Mouse (Mus musculus) liver, embryonic 15.5 days (tissue): ENCODE results near the gene Serpinb12. TPM values are rescaled to one million over a fixed set of nuclear protein-coding genes. Genes with fewer than 3 reads are reported as not detected.
"Not testable (repeated sequence)": the region's sequence is repeated elsewhere in the genome, so short reads cannot be mapped to it uniquely, and the experiment has no call there.

Experiments
- ATAC-seq: fragments of 200-750 bp; cut with Nextera tagmentation; 2 replicates; pipeline ENCODE4 v1.8.0; 2017; ENCODE audit warnings: moderate number of reproducible peaks, mild to moderate bottlenecking, moderate library complexity; ENCODE audit not compliant: insufficient read depth
- H3K27ac ChIP-seq: fragments of 300-500 bp; sonication (generic); replicated peaks from 2 replicates; pipeline ENCODE4 v1.5.1; 2015; ENCODE audit warnings: mild to moderate bottlenecking, inconsistent platforms
- H3K27me3 ChIP-seq: fragments of 300-500 bp; sonication (generic); 2 replicates; pipeline ENCODE4 v1.6.1; 2015; ENCODE audit warnings: mild to moderate bottlenecking, inconsistent platforms
- H3K36me3 ChIP-seq: fragments of 300-500 bp; sonication (generic); replicated peaks from 2 replicates; pipeline ENCODE4 v1.6.1; 2015; ENCODE audit warnings: moderate library complexity, mild to moderate bottlenecking, inconsistent platforms
- H3K4me1 ChIP-seq: fragments of 300-500 bp; sonication (generic); replicated peaks from 2 replicates; pipeline ENCODE4 v1.6.1; 2015; ENCODE audit warnings: inconsistent platforms
- H3K4me2 ChIP-seq: fragments of 300-500 bp; sonication (generic); 2 replicates; pipeline ENCODE4 v1.6.1; 2015; ENCODE audit warnings: moderate library complexity, mild to moderate bottlenecking, inconsistent platforms
- H3K4me3 ChIP-seq: fragments of 300-500 bp; sonication (generic); replicated peaks from 2 replicates; pipeline ENCODE4 v1.5.1; 2015; ENCODE audit warnings: mild to moderate bottlenecking, inconsistent platforms
- H3K9ac ChIP-seq: fragments of 300-500 bp; sonication (generic); 2 replicates; pipeline ENCODE4 v1.6.1; 2015; ENCODE audit warnings: moderate library complexity, mild to moderate bottlenecking, inconsistent platforms
- H3K9me3 ChIP-seq: fragments of 300-500 bp; sonication (generic); replicated peaks from 2 replicates; pipeline ENCODE4 v1.6.1; 2016; ENCODE audit warnings: inconsistent platforms
- WGBS: fragments of 180-500 bp; shearing (Covaris S2); methylation state at CpG from one replicate; pipeline ENCODE4 v1.1.7; 2015; ENCODE audit warnings: mixed read lengths; ENCODE audit not compliant: insufficient replicate concordance; 5-methylcytosine and 5-hydroxymethylcytosine counted together
- polyA plus RNA-seq: library from polyadenylated mRNA; unstranded; fragments of >200 nt; fragmentation: Nextera tagmentation; extraction: Ambion mirVana; gene quantifications from 2 replicates; pipeline ENCODE4 v1.2.1, GENCODE M21; 2015

Gene Serpinb12
- 0.07 TPM in 1 of 2 replicates, not detected in the other for polyA plus RNA-seq

- no peak within 1 kb of the TSS for H3K4me2 ChIP-seq
- H3K36me3 ChIP-seq = no peaks in the 10 kb centered on the region
- 59% methylated on average over 6 of the region's 6 CpGs for WGBS
These were observed at the start of gene Serpinb12 for GRCm38 (mm10) chr1:106934265-106934664. Gene Serpinb12, plus strand, starts transcription at chr1:106934449.

GRCm38 (mm10) chr1:106895142-106895541 is 39.1 kb upstream of the Serpinb12 start:
- not testable (repeated sequence) for H3K4me3 ChIP-seq, H3K27ac ChIP-seq, H3K4me1 ChIP-seq, H3K36me3 ChIP-seq, ATAC-seq, H3K9ac ChIP-seq, H3K4me2 ChIP-seq, H3K27me3 ChIP-seq, H3K9me3 ChIP-seq

More at GRCm38 (mm10) chr1:106934265-106934664, at the start of gene Serpinb12:
- Histone ChIP-seq H3K4me1 (no peaks in the 10 kb centered on the region), H3K9ac (no peak within 1 kb of the TSS), H3K27me3 (no peaks in the 10 kb centered on the region), H3K27ac (no peak within 1 kb of the TSS), H3K9me3 (no peaks in the 10 kb centered on the region), H3K4me3 (no peak within 1 kb of the TSS)
- ATAC-seq = no peak

GRCm38 (mm10) chr1:106901406-106901805 is 32.8 kb upstream of the Serpinb12 start:
- no peaks in the 10 kb centered on the region for H3K9me3 ChIP-seq
- no peak for ATAC-seq
- H3K27me3 ChIP-seq = no peaks in the 10 kb centered on the region
- no peaks in the 10 kb centered on the region for H3K4me1 ChIP-seq
- H3K27ac ChIP-seq = no peak overlapping the region
- H3K36me3 ChIP-seq = no peaks in the 10 kb centered on the region
- WGBS = 18% methylated on average over 4 of the region's 4 CpGs
- no peak overlapping the region for H3K4me2 ChIP-seq
- H3K4me3 ChIP-seq = no peak overlapping the region
- no peak overlapping the region for H3K9ac ChIP-seq

DNA sequence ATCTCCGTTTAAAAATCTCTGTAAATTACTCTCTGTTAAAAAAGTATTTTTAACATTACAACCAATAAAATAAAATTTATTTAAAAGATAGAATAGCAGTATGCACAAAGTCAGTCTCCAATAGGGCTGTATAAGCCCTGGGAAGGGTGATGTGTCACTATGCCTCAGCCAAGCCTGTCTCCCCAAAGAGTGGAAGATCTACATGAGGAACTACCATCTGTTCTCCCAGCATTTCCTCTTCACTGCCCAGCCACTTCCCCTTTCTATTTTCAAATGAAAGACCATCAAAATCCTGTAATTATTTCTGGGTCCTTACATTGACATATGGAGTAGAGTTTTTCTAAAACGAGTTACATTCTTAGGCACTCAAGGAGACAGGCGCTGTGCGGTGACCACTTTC is 2.3 kb upstream of the Serpinb12 start:
- Histone ChIP-seq H3K27ac (no peak overlapping the region), H3K27me3 (no peaks in the 10 kb centered on the region), H3K9me3 (no peaks in the 10 kb centered on the region), H3K36me3 (no peaks in the 10 kb centered on the region), H3K9ac (no peak overlapping the region), H3K4me1 (no peaks in the 10 kb centered on the region), H3K4me2 (no peak overlapping the region), H3K4me3 (no peak overlapping the region)
- no peak for ATAC-seq
- 19% methylated on average over 4 of the region's 4 CpGs for WGBS

- Histone ChIP-seq H3K4me1 (no peaks in the 10 kb centered on the region), H3K27me3 (no peaks in the 10 kb centered on the region), H3K9ac (no peak overlapping the region), H3K4me2 (no peak overlapping the region), H3K36me3 (no peaks in the 10 kb centered on the region), H3K4me3 (no peak overlapping the region), H3K9me3 (no peaks in the 10 kb centered on the region), H3K27ac (no peak overlapping the region)
- no peak for ATAC-seq
These were observed 591 bp upstream of the Serpinb12 start for GRCm38 (mm10) chr1:106933658-106934057.

DNA sequence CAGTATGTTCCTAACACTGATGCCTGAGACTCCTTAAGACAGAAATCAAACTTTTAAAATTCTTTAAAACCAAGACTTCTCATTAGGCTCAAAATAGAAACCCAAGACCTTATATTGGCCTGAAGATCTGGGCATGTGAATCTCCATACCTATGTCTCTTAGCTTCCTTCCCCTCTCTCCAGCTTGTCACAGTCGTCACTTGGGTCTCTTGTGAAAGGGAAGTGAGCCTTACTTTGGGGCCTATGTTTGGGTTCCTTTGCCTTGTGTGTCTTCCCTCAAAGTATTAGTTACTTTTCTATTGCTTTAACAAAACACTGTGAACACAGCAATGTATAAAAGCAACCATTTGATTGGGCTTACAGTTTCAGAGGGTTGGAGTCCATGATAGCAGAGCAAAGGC is 13.0 kb downstream of the Serpinb12 start:
- WGBS = 38% methylated on average over 1 of the region's 1 CpGs
- no peak overlapping the region for H3K27ac ChIP-seq
- no peaks in the 10 kb centered on the region for H3K9me3 ChIP-seq
- no peak overlapping the region for H3K4me3 ChIP-seq
- no peak overlapping the region for H3K4me2 ChIP-seq
- no peak for ATAC-seq
- H3K27me3 ChIP-seq = no peaks in the 10 kb centered on the region
- H3K9ac ChIP-seq = no peak overlapping the region
- H3K36me3 ChIP-seq = no peaks in the 10 kb centered on the region
- H3K4me1 ChIP-seq = no peaks in the 10 kb centered on the region

DNA sequence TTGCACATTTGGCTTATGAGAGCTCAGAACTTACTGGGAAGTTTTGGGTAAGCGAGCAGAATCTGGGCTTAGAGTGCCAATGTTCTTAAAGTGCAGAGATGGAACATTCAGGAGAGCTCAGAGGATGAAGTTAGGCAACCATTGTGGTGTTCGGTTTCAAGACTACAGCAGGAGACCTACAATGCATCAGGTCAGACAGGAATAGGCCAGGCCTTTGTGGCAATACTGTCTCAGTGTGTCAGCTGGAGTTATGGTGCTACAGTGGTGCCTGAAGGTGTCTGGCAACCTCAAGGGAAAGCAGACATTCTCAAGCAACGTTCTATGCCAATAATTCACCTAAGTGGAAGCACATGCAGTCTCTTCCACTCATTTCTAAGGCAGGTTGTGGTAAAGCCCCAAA is 25.7 kb downstream of the Serpinb12 start:
- WGBS = 46% methylated on average over 3 of the region's 3 CpGs
- ATAC-seq = no peak
- H3K4me3 ChIP-seq = no peak overlapping the region
- no peak overlapping the region for H3K9ac ChIP-seq
- no peaks in the 10 kb centered on the region for H3K36me3 ChIP-seq
- H3K27me3 ChIP-seq = no peaks in the 10 kb centered on the region
- no peaks in the 10 kb centered on the region for H3K9me3 ChIP-seq
- no peak overlapping the region for H3K27ac ChIP-seq
- H3K4me1 ChIP-seq = no peaks in the 10 kb centered on the region
- H3K4me2 ChIP-seq = no peak overlapping the region

DNA sequence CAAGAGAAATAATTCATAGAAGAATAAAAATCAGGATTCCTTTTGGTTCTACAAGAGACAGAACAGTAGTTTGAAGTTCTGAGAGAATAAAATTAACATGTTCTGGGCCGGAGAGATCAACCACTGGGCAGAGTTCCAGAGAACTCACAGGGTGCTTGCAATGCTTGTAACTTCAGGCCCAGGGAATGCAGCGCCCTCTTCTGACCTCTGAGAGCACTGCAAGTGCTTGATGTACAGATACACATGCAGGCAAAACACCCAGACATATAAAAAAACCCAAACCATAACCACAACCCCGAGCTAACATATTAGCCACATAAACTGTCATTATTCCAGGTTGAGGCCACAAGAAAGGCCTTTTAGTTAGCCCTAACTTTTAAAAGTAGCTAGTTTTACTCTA is 26.8 kb downstream of the Serpinb12 start:
- H3K4me3 ChIP-seq = no peak overlapping the region
- H3K36me3 ChIP-seq = no peaks in the 10 kb centered on the region
- no peak for ATAC-seq
- no peaks in the 10 kb centered on the region for H3K4me1 ChIP-seq
- no peak overlapping the region for H3K27ac ChIP-seq
- no peak overlapping the region for H3K9ac ChIP-seq
- no peak overlapping the region for H3K4me2 ChIP-seq
- no peaks in the 10 kb centered on the region for H3K9me3 ChIP-seq
- no peaks in the 10 kb centered on the region for H3K27me3 ChIP-seq
- WGBS = 20% methylated on average over 3 of the region's 3 CpGs

DNA sequence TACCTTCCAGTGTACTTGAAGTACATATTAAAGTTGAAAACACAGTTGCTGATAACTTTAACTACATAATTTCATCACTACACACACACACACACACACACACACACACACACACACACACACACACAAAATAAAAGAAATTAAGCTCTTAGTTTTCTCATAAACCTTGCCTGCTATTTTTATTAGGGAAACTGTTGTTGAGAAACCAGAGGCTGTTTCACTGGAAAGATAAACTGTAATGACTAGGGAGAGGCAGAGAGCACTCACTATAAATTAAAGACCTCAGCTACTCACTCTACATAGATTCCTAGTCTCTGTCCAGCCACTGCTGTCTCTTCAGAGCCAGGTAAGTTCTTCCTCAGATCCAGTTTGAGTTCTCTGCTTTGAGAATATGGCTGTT is 46.4 kb downstream of the Serpinb12 start, which contains the start of gene Serpinb13:
Gene Serpinb13, plus strand, starts transcription at position 301 of the 400 bp plus-strand sequence.
- Histone ChIP-seq H3K4me1 (no peaks in the 10 kb centered on the region), H3K27me3 (no peaks in the 10 kb centered on the region), H3K4me3 (no peak within 1 kb of the TSS), H3K36me3 (no peaks in the 10 kb centered on the region), H3K27ac (no peak within 1 kb of the TSS), H3K9ac (no peak within 1 kb of the TSS), H3K9me3 (no peaks in the 10 kb centered on the region), H3K4me2 (no peak within 1 kb of the TSS)
- ATAC-seq = no peak

- 81% methylated on average over 1 of the region's 1 CpGs for whole genome bisulfite sequencing
- H3K27ac ChIP-seq = no peak overlapping the region
- H3K9ac ChIP-seq = no peak overlapping the region
- no peaks in the 10 kb centered on the region for H3K4me1 ChIP-seq
- H3K27me3 ChIP-seq = no peaks in the 10 kb centered on the region
- no peak for ATAC-seq
- no peaks in the 10 kb centered on the region for H3K9me3 ChIP-seq
- no peak overlapping the region for H3K4me2 ChIP-seq
- no peak overlapping the region for H3K4me3 ChIP-seq
- H3K36me3 ChIP-seq = no peaks in the 10 kb centered on the region
These were observed 48.8 kb downstream of the Serpinb12 start for GRCm38 (mm10) chr1:106983092-106983491.

GRCm38 (mm10) chr1:106983865-106984264 is 49.6 kb downstream of the Serpinb12 start:
- ATAC-seq = no peak
- no peak overlapping the region for H3K4me3 ChIP-seq
- H3K9ac ChIP-seq = no peak overlapping the region
- no peaks in the 10 kb centered on the region for H3K4me1 ChIP-seq
- H3K36me3 ChIP-seq = no peaks in the 10 kb centered on the region
- no peaks in the 10 kb centered on the region for H3K9me3 ChIP-seq
- H3K27ac ChIP-seq = no peak overlapping the region
- WGBS = 28% methylated on average over 2 of the region's 2 CpGs
- no peaks in the 10 kb centered on the region for H3K27me3 ChIP-seq
- H3K4me2 ChIP-seq = no peak overlapping the region

DNA sequence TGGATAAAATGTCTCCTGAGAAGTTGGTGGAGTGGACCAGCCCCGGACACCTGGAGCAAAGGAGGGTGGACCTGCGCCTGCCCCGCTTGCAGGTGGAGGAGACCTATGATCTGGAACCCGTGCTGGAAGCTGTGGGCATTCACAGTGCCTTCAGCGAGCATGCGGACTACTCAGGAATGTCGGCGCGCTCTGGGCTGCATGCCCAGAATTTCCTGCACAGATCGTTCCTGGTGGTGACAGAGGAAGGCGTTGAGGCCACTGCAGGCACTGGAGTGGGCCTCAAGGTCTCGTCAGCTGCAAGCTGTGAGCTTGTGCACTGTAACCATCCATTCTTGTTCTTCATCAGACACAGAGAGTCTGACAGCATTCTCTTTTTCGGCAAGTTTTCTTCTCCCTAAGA is 66.2 kb downstream of the Serpinb12 start:
- Histone ChIP-seq H3K4me1 (no peaks in the 10 kb centered on the region), H3K9me3 (no peaks in the 10 kb centered on the region), H3K36me3 (no peaks in the 10 kb centered on the region), H3K9ac (no peak overlapping the region), H3K4me2 (no peak overlapping the region), H3K27ac (no peak overlapping the region), H3K27me3 (no peaks in the 10 kb centered on the region), H3K4me3 (no peak overlapping the region)
- 70% methylated on average over 13 of the region's 13 CpGs for WGBS
- no peak for ATAC-seq
